Mouse (Mus musculus) ES-Bruce4 (cell line): ENCODE data around the gene Extl1. TPM values are rescaled to one million over a fixed set of nuclear protein-coding genes. Genes with fewer than 3 reads are reported as not detected.

Experiments
- H3K27ac ChIP-seq: 2 replicates; pipeline ENCODE4 v1.5.1; 2012; ENCODE audit warnings: low read length, inconsistent platforms; ENCODE audit not compliant: insufficient read depth
- H3K27me3 ChIP-seq: 2 replicates; pipeline ENCODE4 v1.6.1; 2012; ENCODE audit warnings: mild to moderate bottlenecking, low read length, inconsistent platforms; ENCODE audit not compliant: control insufficient read depth, poor library complexity, insufficient read depth, severe bottlenecking
- H3K36me3 ChIP-seq: 2 replicates; pipeline ENCODE4 v1.6.1; 2012; ENCODE audit warnings: inconsistent platforms, mild to moderate bottlenecking, low read length, moderate library complexity; ENCODE audit not compliant: control insufficient read depth, poor library complexity, insufficient read depth, severe bottlenecking
- H3K4me1 ChIP-seq: one replicate; pipeline ENCODE4 v1.8.1; 2011; ENCODE audit warnings: low read length; ENCODE audit not compliant: control insufficient read depth, insufficient read depth
- H3K4me3 ChIP-seq: 2 replicates; pipeline ENCODE4 v1.5.1; 2011; ENCODE audit warnings: low read depth, mild to moderate bottlenecking, low read length
- H3K9ac ChIP-seq: 2 replicates; pipeline ENCODE4 v1.6.1; 2012; ENCODE audit warnings: low read depth, mild to moderate bottlenecking, inconsistent platforms; ENCODE audit not compliant: poor library complexity, severe bottlenecking
- H3K9me3 ChIP-seq: replicated peaks from 2 replicates; pipeline ENCODE4 v1.6.1; 2012; ENCODE audit warnings: mild to moderate bottlenecking, low read length, inconsistent platforms; ENCODE audit not compliant: control insufficient read depth, poor library complexity, insufficient read depth, severe bottlenecking
- CTCF ChIP-seq: IDR thresholded peaks from one replicate; pipeline ENCODE4 v1.8.1; 2011; ENCODE audit warnings: low read depth, low read length
- EP300 ChIP-seq: IDR thresholded peaks from 2 replicates; pipeline ENCODE4 v1.6.1; 2011; ENCODE audit warnings: low read depth, low read length; ENCODE audit not compliant: insufficient read depth
- POLR2A ChIP-seq: IDR thresholded peaks from one replicate; pipeline ENCODE4 v1.8.1; 2011; ENCODE audit warnings: low read length; ENCODE audit not compliant: insufficient read depth
- polyA plus RNA-seq: library from polyadenylated mRNA; stranded (reverse); fragments of >200 nt; gene quantifications from 2 replicates; pipeline ENCODE4 v1.2.4, GENCODE M21; 2011; ENCODE audit warnings: low read depth; ENCODE audit not compliant: missing spikeins, insufficient read depth, insufficient read length

The Extl1 gene
- polyA plus RNA-seq, 1 experiment, result 3.9 TPM

- no peaks in the 10 kb centered on the region for H3K36me3 ChIP-seq
- no peak overlapping the region for H3K9ac ChIP-seq
- no peak for TF ChIP-seq POLR2A
- TF ChIP-seq CTCF, result no peak
- TF ChIP-seq EP300, result no peak
- no peak overlapping the region for H3K27ac ChIP-seq
- no peak overlapping the region for H3K4me3 ChIP-seq
- H3K27me3 ChIP-seq, result no peaks in the 10 kb centered on the region
- H3K4me1 ChIP-seq, result no peaks in the 10 kb centered on the region
- H3K9me3 ChIP-seq, result no peaks in the 10 kb centered on the region
Observed at GRCm38 (mm10) chr4:134417111-134417510, 33.5 kb upstream of the Extl1 start.

GRCm38 (mm10) chr4:134416602-134417001 is 33.0 kb upstream of the Extl1 start:
- no peak for TF ChIP-seq EP300
- no peak for TF ChIP-seq POLR2A
- TF ChIP-seq CTCF, result no peak
- Histone ChIP-seq H3K9me3 (no peaks in the 10 kb centered on the region), H3K4me1 (no peaks in the 10 kb centered on the region), H3K36me3 (no peaks in the 10 kb centered on the region), H3K9ac (no peak overlapping the region), H3K27me3 (no peaks in the 10 kb centered on the region), H3K4me3 (no peak overlapping the region; the same call in 1 of the 2 replicates), H3K27ac (no peak overlapping the region)

GRCm38 (mm10) chr4:134416177-134416576 is 32.5 kb upstream of the Extl1 start:
- H3K27ac ChIP-seq, result no peak overlapping the region
- H3K4me1 ChIP-seq, result no peaks in the 10 kb centered on the region
- H3K27me3 ChIP-seq, result no peaks in the 10 kb centered on the region
- TF ChIP-seq EP300, result no peak
- no peak for TF ChIP-seq CTCF
- no peak for TF ChIP-seq POLR2A
- H3K4me3 ChIP-seq, result no peak overlapping the region; the same call in 1 of the 2 replicates
- no peaks in the 10 kb centered on the region for H3K9me3 ChIP-seq
- no peaks in the 10 kb centered on the region for H3K36me3 ChIP-seq
- H3K9ac ChIP-seq, result no peak overlapping the region

- no peaks in the 10 kb centered on the region for H3K27me3 ChIP-seq
- TF ChIP-seq POLR2A (no peak), CTCF (peak; percentile 82)
- H3K9ac ChIP-seq, result no peak overlapping the region
- H3K4me1 ChIP-seq, result no peaks in the 10 kb centered on the region
- no peaks in the 10 kb centered on the region for H3K36me3 ChIP-seq
- H3K4me3 ChIP-seq, result no peak overlapping the region
- H3K9me3 ChIP-seq, result no peaks in the 10 kb centered on the region
- H3K27ac ChIP-seq, result no peak overlapping the region
Observed at GRCm38 (mm10) chr4:134409286-134409685, 25.6 kb upstream of the Extl1 start.

- Histone ChIP-seq H3K4me1 (peaks cover 2% of the 10 kb centered on the region), H3K27ac (no peak overlapping the region), H3K9me3 (no peaks in the 10 kb centered on the region), H3K9ac (no peak overlapping the region), H3K36me3 (no peaks in the 10 kb centered on the region), H3K27me3 (no peaks in the 10 kb centered on the region), H3K4me3 (no peak overlapping the region)
- no peak for TF ChIP-seq POLR2A
- no peak for TF ChIP-seq EP300
- no peak for TF ChIP-seq CTCF
Observed at GRCm38 (mm10) chr4:134403721-134404120, 20.1 kb upstream of the Extl1 start.

- TF ChIP-seq EP300 (no peak), CTCF (no peak), POLR2A (no peak)
- Histone ChIP-seq H3K36me3 (no peaks in the 10 kb centered on the region), H3K27ac (peak overlapping the region; percentile 89), H3K9ac (0 out of 2 replicates have a peak overlapping the region, but pooled peaks have one; percentile 22), H3K4me3 (no peak overlapping the region), H3K4me1 (peaks cover 5% of the 10 kb centered on the region), H3K27me3 (no peaks in the 10 kb centered on the region), H3K9me3 (no peaks in the 10 kb centered on the region)
Observed at GRCm38 (mm10) chr4:134402571-134403262, 19.1 kb upstream of the Extl1 start.
